Mouse (Mus musculus) myocyte (in vitro differentiated cells): ENCODE results near the gene Rgs3.

ENCODE experiments used
- CEBPB ChIP-seq: IDR thresholded peaks from 2 replicates; pipeline ENCODE4 v1.6.1; 2011; ENCODE audit warnings: mild to moderate bottlenecking, moderate library complexity; ENCODE audit not compliant: poor library complexity, insufficient read depth, severe bottlenecking
- E2F4 ChIP-seq: IDR thresholded peaks from one replicate; pipeline ENCODE4 v1.6.1; 2011; ENCODE audit warnings: mild to moderate bottlenecking, control low read depth, moderate library complexity; ENCODE audit not compliant: insufficient read depth
- MAX ChIP-seq: IDR thresholded peaks from one replicate; pipeline ENCODE4 v1.6.1; 2011; ENCODE audit warnings: low read depth, mild to moderate bottlenecking, control low read depth
- MYOD1 ChIP-seq, 3 experiments: IDR thresholded peaks; one replicate each; pipeline ENCODE4 v1.6.1; 2011; ENCODE audit warnings: control low read depth in 2 of 3, low read depth in 2 of 3, mild to moderate bottlenecking in 2 of 3, moderate library complexity in 1 of 3; ENCODE audit not compliant: insufficient read length in 2 of 3, control insufficient read depth in 1 of 3
- MYOG ChIP-seq, 3 experiments: IDR thresholded peaks; one replicate each; pipeline ENCODE4 v1.6.1; 2011; ENCODE audit warnings: control low read depth in 2 of 3, low read depth in 2 of 3, mild to moderate bottlenecking in 2 of 3; ENCODE audit not compliant: insufficient read length in 2 of 3, control insufficient read depth in 1 of 3, insufficient read depth in 1 of 3
- POLR2A ChIP-seq: IDR thresholded peaks from one replicate; pipeline ENCODE4 v1.6.1; 2011; ENCODE audit warnings: low read depth, mild to moderate bottlenecking, control low read depth, moderate library complexity; ENCODE audit not compliant: insufficient read length
- POLR2AphosphoS2 ChIP-seq: IDR thresholded peaks from one replicate; pipeline ENCODE4 v1.6.1; 2011; ENCODE audit warnings: low read depth, control low read depth; ENCODE audit not compliant: insufficient read length
- REST ChIP-seq: IDR thresholded peaks from one replicate; pipeline ENCODE4 v1.6.1; 2011; ENCODE audit warnings: mild to moderate bottlenecking, control low read depth, moderate library complexity; ENCODE audit not compliant: insufficient read depth, insufficient read length
- TCF12 ChIP-seq: IDR thresholded peaks from one replicate; pipeline ENCODE4 v1.6.1; 2011; ENCODE audit warnings: mild to moderate bottlenecking, control low read depth; ENCODE audit not compliant: poor library complexity, insufficient read depth, severe bottlenecking
- TCF3 ChIP-seq: IDR thresholded peaks from one replicate; pipeline ENCODE4 v1.6.1; 2011; ENCODE audit warnings: low read depth, control low read depth; ENCODE audit not compliant: insufficient read length
- USF1 ChIP-seq: IDR thresholded peaks from one replicate; pipeline ENCODE4 v1.6.1; 2011; ENCODE audit warnings: low read depth, mild to moderate bottlenecking, control low read depth, moderate library complexity

GRCm38 (mm10) chr4:62685268-62685667, 125.6 kb downstream of the Rgs3 start:
- TF ChIP-seq POLR2A (no peak), MYOG (IDR thresholded peaks at IDR 0.05; ENCODE audit: control insufficient read depth in 1 of 3, insufficient read depth in 1 of 3, insufficient read length in 2 of 3, low read depth in 2 of 3) (peak in 1 of 3 experiments; percentile 31), MAX (no peak), USF1 (no peak), E2F4 (no peak), POLR2AphosphoS2 (no peak), REST (no peak), CEBPB (no peak), TCF3 (no peak), MYOD1 (IDR thresholded peaks at IDR 0.05; ENCODE audit: control insufficient read depth in 1 of 3, insufficient read length in 2 of 3, low read depth in 2 of 3) (peak in 2 of 3 experiments; percentile 56 to 66), TCF12 (no peak)
